Mouse (Mus musculus) left cerebral cortex, postnatal 10 days (tissue): ENCODE data around the gene Mtus2. TPM values are rescaled to one million over a fixed set of nuclear protein-coding genes. Genes with fewer than 3 reads are reported as not detected.
A peak's percentile ranks its signal among the peaks of the same experiment; 100 is the strongest.

Experiments
- DNase-seq, 2 experiments: peaks; one replicate each; pipeline ENCODE4 v3.0.0; 2021 to 2022; ENCODE audit warnings: low spot score in 2 of 2, mixed read lengths in 1 of 2; ENCODE audit errors: extremely low spot score in 1 of 2
- intact Hi-C: fragments of 180-260 bp; cut with DNase I; formaldehyde crosslinking; loops from one replicate; pipeline ENCODE4 v1.15.1; 2025
- total RNA-seq, 2 experiments: library from RNA; stranded (reverse); gene quantifications; 2 replicates each; pipeline ENCODE4 v1.2.3; 2021

Mtus2 gene
- total RNA-seq, 2 experiments from 2014 or later, result 43.2 to 44.3 TPM

GRCm38 (mm10) chr5:148017371-148017770 is 60.3 kb downstream of the Mtus2 start:
- intact Hi-C loops, result no loop called here
- no peak for DNase-seq

DNA sequence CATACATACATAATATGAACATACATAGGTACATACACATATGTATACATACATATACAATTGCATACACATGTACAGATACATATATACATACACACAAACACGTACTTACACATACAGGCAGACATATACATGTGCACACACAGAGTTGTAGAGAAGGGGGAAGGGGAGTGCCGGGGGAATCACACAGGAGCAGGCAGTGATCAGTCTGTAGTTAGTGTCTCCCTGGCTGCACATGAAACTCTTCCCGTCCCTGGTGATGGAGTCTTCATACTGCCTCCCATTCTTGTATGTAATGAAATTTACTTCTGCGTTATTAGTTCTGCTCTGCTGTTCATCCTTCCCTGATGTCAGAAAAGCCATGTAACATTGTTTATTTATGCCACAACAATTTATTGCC is 65.7 kb downstream of the Mtus2 start:
- intact Hi-C loops, result no loop called here
- DNase-seq, result no peak

DNA sequence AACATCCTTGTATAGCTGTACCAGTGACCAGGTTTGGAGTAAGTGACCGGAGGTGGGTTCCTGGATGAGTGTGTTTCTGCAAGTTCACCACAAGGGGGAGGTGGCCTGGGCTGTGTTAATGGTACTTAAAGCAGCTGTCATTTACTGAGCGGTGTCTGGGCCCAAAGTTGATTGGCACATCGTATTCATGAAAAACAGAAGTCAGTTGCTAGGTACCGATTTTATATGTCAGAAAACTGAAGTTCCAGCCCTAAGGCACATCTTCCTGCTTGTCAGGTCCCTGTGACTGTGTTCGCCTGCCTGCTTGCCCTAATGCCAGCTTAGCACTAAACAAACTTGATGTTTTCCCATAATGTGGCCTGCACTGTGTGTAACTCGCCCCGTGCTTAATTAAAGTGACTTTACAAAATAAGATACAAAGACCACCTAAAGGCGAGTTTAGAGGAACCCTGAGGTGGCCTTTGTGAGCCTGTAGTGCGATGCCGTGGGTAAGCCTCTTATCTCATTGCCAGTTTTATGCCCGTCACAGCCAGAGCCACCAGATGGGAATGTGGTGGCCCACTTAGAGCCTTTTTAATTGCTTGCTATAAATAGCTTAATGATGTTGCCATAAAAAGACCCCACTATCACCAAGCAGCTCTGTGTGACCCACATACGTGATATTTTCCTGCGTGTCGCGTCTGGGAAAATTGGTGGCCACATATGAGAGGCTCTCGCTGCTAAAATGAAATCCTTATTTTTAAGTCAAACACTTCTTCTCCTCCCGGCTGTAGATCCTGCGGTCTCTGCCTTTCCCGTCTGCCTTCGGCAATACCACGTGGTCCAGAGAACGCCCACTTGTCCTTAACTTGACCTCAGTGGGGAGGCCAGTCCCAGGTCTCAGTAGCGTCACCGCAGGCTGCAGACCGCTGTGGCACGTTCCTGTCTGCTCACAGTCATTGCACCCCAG is 69.6 kb downstream of the Mtus2 start:
- DNase-seq, result peak; percentile 20 to 38
- intact Hi-C loops, result no loop called here

GRCm38 (mm10) chr5:148027985-148028384 is 70.9 kb downstream of the Mtus2 start:
- DNase-seq, result no peak
- intact Hi-C loops, result no loop called here

DNA sequence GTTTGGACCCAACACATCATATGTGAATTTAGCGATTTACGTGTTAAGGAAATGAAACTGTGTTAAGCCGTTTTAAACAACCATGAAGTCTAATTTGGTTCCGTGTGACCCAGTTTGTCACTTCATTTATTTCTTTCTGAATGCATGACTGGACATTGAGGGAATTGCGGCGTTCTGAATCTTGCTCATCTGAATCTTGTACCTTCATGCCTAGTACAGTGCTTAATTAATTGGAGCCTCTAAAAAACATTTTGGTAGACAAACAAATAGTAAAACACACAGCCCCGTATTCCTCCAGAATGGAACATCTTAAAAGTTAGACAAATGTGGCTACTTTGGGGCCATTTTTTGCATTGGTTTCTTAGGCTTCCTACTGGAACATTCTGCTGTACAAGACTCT is 84.5 kb downstream of the Mtus2 start:
- intact Hi-C loops, result no loop called here
- no peak for DNase-seq

- intact Hi-C loops, result no loop called here
- DNase-seq, result no peak
Observed at GRCm38 (mm10) chr5:148048200-148048599, 91.1 kb downstream of the Mtus2 start.

DNA sequence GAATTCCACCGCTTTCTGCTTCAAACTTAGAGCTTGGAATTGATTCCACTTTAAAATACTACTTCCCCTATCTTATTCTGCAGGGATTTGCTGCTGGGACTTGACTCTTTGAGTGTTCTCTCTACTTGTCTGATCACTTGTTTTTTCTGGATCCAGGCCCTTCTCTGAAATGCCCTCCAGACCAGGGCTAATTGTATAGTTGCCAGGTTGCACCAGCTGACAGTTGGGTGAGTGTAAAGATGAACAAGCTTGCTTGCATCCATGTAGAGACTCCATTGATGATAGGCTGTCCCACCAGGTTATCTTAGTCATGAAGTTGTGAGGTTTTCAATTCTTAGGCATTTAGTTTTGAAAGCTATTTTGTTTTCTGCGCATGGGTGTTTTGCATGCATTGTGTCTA is 92.2 kb downstream of the Mtus2 start:
- no peak for DNase-seq
- intact Hi-C loops, result no loop called here

DNA sequence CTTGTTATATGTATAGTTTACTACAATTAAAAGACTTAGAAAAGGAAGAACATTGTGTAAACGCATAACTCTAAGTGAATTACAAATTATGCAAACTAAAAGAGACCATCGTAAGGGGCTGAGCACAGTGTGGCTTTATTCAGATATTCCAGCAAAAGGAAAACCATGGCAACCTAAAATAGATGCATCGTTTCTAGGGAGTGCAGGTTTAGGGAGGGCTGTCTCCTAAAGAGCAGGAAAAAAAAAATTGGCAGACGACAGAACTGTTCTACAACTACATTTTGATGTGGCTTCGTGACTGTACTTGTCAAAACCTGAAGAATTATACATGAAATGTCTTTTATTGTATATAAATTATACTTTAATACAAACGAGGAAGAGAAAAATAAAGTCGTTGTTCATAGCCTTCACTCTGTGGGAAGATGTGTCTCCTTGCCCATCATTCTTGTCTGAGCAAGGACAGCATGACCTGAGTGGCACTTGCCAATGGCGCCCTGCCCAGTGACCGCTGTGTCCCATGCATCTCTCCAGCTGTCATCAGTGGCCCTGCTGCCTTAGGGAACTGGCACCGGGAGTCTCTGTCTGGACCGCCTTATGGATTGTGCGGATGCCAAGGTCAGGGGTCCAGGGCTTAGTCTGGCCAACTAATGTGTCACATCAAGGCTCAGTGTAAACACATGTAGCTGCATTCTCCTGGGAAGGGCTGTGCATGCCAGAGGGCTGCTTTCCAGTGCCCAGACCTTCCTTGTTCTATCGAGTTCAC is 95.9 kb downstream of the Mtus2 start:
- DNase-seq, result peak; percentile 42
- intact Hi-C loops, result no loop called here

DNA sequence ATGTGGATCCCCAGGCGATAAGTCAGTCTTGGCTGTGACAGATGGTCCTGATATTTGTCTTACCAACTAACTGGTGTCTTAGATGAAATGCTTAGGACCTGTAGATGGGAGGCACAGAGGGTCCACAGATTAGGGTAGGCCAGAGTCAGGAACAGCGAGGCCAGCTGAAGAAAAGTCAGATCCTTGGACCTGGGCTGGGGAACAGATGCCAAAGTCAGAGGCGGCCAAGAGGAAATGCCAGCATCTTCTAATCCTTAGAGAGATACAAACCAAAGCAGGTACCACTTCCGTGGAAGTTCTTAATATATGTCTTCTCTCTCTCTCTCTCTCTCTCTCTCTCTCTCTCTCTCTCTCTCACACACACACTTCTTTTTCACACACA is 96.5 kb downstream of the Mtus2 start:
- DNase-seq, result no peak
- intact Hi-C loops, result no loop called here

DNA sequence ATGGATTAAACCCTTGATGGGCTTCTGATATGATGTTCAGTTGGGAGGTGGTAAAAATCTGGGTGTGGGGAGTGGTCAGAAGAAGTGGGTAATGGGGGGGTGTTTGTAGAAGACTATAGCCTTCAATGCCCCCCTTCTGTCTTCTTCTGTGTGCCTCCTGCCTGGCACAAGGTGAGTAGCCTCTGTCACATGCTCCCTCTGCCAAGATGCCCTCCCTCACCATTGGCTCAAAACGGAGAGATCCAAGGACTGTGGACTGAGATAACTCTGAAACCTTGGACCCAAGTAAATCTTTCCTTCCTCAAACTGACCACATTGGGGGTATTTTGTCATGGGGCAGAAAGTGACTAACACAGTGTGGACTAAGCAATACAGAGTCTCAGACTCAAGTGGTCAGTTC is 99.7 kb downstream of the Mtus2 start:
- no peak for DNase-seq
- intact Hi-C loops, result no loop called here

DNA sequence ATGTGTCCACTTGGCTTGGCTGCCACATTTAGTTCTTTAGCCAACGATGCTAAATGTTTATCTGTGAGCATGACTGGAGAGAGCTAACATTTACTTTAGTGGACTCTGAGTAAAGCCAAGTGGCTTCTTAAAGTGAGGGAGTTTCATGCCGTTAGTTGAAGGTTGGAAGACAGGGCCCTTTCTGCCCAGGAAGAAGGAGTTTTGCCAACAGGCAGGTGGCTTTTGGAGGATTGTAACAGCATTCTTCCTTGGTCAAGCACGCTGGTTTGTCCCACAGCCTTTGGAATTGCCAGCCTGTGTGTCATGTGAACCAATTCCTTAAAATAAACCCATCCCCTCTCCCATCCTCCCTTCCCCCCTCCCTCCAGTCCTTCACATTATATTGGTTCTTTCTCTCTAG is 100.3 kb downstream of the Mtus2 start:
- intact Hi-C loops, result no loop called here
- DNase-seq, result no peak

DNA sequence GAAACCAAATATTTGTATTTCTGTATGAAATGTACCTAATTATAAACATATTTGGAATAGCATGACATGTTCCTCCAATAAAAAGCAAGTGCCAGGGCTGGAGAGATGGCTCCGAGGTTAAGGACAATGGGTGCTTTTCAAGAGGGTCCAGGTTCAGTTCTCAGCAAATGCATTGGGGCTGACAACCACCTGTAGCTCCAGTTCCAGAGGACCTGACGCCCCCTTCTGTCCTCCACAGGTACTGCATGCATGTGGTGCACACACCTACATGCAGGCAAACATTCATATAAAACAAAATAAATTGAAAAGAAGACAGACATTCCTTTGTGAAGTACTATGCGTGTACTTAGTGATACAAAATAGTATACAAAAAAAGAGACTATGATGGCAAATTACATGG is 102.2 kb downstream of the Mtus2 start:
- no peak for DNase-seq
- intact Hi-C loops, result no loop called here

DNA sequence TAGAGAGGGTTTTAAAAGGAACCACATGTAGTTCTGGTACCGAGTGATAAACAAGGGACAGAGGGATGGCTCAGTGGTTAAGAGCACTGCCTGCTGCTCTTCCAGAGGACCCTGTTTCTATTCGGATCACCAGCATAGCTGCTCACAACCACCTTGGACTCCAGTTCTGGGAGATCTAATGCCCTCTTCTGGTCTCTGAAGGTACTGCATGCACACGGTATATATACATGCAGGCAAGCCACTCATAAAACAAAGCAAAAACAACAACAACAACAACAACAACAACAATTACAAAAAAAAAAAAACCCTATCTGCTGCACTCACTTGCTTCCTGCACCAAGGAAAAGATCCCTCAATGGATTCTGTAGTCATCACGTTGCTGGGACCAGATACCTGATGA is 104.7 kb downstream of the Mtus2 start:
- intact Hi-C loops, result no loop called here
- DNase-seq, result no peak

GRCm38 (mm10) chr5:148063745-148064144 is 106.6 kb downstream of the Mtus2 start:
- intact Hi-C loops, result no loop called here
- no peak for DNase-seq

GRCm38 (mm10) chr5:148065251-148065650 is 108.1 kb downstream of the Mtus2 start:
- no peak for DNase-seq
- intact Hi-C loops, result no loop called here

DNA sequence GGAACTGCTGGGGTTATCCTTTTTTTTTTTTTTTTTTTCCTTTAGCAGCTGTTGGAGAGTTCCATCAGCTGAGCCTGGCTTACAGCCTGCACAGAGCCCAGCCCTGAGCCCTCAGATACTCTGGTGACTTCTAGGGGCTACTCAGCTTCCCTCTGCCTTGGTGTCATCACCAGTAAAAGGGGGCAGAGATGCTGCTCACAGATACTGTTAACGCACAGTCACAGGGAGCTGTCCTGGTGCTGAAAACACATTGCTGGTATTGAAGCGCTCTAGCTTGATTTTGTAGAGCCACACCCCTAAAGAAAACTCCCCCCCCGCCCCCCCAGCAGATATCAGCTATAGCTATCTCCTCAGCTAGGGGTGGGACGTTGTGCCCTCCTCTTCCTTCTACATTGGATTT is 112.8 kb downstream of the Mtus2 start:
- intact Hi-C loops, result no loop called here
- no peak for DNase-seq

GRCm38 (mm10) chr5:148071800-148072199 is 114.7 kb downstream of the Mtus2 start:
- intact Hi-C loops, result no loop called here
- no peak for DNase-seq

GRCm38 (mm10) chr5:148073461-148073860 is 116.3 kb downstream of the Mtus2 start:
- intact Hi-C loops, result no loop called here
- DNase-seq, result no peak

GRCm38 (mm10) chr5:148079732-148080131 is 122.6 kb downstream of the Mtus2 start:
- no peak for DNase-seq
- intact Hi-C loops, result loop anchor here (10.0 kb wide), 1 partner anchor 155 kb away; no protein-coding TSS in a partner anchor

- intact Hi-C loops, result loop anchor here (10.0 kb wide), 1 partner anchor 151 kb away; no protein-coding TSS in a partner anchor
- no peak for DNase-seq
Observed at GRCm38 (mm10) chr5:148083541-148083940, 126.4 kb downstream of the Mtus2 start.
